Mouse (Mus musculus) c-Kit-positive CD71-positive TER-119-negative erythroid progenitor cells, embryonic 14.5 days (primary cell): ENCODE data around the gene Lrrc32.
A peak's percentile ranks its signal among the peaks of the same experiment; 100 is the strongest.

Experiments
- DNase-seq: peaks from one replicate; pipeline ENCODE4 v3.0.0-alpha.2; 2013; ENCODE audit warnings: low read depth

Lrrc32 gene

DNA sequence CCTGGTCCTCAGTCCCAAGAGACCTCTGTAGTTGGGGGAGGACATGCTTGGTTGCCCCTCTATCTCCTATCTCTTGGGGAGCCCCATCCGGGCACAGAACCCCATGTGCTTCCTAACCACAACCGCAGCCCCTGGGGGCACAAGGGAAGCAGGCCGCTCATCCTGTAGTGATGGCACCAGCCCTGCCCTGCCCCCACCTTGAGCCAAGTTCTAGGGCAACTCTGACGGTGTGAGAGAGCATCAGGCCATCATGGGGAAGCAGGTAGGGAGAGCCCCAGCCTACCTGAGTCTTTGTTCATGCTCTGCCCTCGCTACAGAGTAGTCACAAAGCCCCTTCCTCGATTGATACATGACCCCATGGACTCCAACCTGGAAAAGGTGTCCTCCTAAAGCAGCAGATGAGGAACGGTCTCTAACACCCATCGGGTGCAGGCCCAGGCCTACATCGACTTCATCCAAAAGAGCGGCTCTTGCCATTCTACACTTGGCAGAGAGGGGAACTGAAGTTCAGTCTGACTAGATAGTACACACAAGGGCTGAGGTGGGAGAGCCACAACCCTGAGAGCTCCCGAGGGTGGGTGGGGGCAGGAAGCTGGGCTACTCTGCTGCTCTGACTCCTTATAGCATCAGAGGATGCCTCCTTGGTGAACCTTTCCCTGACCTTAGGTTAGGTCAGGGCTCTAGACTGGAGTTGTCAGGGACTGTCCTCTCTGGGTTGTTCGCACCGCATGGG lies 519 bp upstream of the Lrrc32 start:
- no peak for DNase-seq

DNA sequence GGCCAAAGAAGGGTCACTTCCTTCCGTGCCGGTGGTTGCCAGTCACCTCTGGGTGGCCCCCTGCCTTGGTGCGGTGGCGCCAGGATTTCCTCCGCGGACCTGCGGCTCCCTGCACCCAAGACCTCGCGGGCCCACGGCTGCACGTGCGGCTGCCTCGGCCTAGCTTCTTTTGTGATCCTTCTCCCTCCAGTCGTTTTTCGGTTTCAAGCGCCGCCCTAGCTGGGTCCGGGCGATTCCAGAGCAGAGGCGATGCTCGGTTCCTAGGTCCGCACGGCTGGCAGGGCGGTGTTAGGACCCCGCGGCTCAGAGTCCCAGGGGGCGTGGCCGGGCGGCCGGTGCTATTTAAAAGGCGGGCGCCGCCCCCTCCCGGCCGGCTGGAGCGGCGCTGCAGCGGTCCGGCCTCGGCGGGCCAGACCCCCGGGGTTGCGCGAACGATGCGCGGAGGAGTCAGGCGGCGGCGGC lies 571 bp downstream of the Lrrc32 start:
- peak; percentile 28 for DNase-seq

DNA sequence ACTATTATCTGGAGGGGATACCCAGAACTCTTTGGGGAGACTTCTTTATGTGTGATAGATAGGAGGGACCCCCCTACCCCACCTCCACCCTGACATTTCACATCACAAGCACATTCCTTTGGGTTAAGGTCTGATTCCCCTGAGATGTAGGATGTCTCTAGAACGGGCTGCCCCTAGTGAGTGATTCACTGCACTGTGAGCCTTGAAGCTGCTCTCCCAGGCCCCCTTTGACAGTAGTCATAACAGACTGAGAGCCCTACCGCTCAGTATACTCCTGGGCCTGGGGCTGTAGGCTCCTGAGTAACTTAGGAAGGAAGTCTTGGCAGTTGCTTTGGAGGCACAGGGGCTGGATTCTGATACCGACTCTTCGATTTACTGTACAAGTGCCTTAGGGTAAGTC lies 1.2 kb downstream of the Lrrc32 start:
- no peak for DNase-seq

DNA sequence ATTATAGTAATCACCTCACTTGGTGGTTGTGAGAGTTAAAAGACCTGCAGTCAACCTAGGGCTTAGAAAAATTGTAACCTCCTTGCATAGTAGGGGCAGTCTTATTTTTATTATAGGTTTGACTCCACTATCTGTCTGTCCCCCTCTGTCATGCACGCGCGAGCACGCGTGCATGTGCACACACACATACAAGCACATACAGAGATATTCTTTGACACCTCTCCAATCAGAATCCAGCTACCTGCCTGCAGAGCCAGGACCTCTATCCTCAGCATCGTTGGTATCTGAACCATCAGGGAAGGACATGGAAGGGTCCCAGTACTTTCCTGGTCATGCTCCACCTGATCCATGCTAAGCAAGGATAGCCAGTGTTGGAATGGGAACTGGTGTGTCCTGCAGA lies 1.8 kb downstream of the Lrrc32 start:
- DNase-seq, result no peak

DNA sequence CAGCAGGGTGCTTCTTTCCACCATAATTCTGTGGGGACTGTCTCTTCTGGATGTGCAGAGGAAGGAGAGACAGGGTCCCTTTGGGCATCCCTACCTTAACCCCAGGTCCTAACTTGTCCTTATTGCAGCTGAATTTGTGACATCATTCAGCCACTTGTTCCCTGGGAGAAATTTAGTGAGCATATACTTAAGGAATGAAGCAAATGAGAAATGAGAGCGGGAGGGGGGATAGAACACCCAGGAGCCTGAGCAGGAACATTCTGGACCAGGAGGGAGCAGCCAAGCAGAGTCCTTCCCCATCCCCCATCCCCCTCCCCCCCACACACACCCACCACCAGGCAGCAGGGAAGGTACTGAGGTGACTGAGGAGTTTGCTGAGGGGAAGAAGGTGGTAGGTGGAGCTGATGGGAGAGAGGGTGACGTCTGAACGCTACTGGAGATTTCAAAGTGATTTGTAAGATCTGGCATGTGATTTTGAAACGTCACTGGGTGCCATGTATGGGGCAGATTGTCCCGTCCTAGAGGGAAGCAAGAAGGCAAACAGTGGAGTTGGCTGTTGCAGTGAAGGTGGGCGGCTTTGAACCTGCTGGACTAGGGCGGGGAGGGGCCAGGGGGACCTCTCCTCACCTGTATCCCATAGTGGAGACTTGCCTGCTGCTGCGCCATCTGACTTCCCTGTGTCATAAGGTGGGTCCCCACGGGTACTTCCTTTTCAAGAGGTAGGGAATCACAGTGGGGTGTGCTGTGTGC lies 2.5 kb downstream of the Lrrc32 start:
- DNase-seq, result no peak

DNA sequence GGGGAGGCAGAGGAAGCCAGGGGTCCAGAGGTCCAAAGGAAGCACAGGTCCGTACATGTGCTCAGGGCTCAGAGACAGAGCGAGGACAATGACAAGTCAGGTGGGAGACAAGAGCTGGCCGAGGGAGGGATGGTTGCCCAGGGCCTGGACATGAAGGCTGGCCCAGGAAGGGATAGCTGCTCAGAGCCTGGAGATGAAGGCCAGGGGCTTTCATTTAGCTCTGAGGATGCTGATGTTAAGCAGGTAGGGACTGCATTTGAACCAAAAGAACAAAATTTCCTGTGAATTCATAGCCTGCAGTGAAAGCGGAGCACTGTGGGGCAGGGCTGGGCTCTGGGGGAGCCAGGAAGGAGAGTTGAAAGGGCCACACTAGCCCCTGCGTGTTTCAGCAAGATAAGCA lies 3.2 kb downstream of the Lrrc32 start:
- DNase-seq, result no peak

DNA sequence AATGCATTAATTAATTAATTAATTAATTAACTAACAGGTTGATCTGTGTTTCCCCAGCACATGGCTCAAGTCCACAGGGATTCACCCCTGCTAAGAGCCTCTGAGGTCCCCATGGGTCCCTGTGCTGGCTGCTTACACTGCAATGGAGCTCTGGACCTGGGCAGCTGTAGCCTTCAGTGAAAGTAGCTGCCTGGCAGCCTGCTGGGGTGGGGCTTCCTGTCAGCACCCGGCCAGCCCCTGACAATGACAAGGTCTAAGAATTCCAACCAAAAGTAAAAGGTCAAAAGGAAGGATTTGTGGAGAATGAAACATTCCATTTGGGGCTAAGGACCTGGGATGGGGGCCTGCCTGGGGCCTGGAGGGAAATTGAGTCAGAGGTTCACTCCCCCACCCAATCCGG lies 4.2 kb downstream of the Lrrc32 start:
- DNase-seq, result no peak

DNA sequence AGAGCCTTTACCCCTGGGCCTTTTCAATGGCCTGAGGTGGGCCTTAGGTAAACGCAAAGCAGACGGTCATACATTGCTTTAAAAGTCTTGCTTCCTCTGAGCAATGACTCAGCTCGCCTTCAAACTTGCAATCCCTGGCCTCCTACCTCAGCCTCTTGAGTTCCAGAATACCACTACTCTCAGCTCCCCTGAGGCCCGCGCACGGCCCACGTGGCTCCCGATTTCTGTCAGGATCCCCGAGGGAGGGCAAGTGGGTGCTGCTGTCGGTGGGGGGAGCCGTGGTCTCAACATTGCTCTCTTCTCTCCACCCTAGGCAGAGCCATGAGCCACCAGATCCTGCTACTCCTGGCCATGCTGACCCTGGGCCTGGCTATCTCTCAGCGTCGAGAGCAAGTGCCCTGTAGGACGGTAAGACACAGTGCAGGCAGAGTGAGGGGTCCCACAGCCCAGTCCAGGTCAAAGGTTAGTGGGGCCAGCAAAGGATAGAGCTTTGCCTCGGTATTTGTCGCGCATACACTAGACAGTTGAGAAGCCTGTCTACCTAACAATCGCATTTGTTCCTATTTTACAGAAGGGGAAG lies 4.9 kb downstream of the Lrrc32 start:
- DNase-seq, result no peak

DNA sequence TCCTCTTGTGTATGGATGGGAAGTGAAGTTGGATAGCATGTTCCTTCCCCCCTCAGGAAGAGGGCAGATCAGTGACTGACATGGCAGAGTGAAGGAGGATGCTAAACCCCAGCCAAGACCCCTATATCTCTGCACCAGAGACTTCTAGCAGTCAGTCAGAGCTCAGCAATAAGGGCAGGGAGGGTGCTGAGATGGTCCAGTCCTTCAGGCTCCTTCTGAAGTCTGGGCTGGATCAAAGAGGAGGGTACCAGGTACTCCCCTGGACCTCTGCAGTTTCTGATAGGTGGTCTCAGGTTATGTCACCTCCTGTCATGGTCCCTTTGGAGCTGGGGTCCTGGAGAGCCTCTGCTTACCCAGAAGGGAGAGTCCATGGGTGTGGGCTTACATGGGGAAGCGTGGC lies 6.5 kb downstream of the Lrrc32 start:
- no peak for DNase-seq

DNA sequence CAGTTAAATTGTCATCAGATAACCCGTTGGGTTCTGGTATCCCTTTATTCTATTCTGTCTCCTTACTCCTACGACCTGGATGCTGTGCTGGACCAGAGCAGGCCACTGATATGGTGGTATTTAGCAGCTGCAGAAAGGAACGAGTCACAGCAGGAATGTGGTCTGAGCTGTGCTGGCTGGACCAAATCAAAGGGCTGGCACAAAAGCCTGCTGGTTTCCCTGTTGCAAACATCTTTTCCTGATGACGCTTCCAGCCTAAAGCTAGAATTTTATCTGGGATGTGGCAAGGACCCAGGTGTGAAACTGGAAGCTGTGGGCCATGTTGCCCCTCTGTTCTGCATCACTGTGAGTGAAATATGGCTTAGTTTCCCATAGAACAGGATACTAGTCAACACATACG lies 8.4 kb downstream of the Lrrc32 start:
- no peak for DNase-seq

DNA sequence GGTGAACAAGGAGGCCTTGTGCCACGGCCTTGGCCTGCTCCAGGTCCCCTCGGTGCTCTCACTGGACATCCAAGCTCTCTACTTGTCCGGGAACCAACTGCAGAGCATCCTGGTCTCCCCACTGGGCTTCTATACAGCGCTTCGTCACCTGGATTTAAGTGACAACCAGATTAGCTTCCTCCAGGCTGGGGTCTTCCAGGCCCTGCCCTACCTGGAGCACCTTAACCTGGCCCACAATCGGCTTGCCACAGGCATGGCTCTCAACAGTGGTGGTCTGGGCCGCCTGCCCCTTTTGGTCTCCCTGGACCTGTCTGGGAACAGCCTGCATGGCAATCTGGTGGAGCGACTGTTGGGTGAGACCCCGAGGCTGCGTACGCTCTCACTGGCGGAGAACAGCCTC lies 9.0 kb downstream of the Lrrc32 start:
- DNase-seq, result no peak

DNA sequence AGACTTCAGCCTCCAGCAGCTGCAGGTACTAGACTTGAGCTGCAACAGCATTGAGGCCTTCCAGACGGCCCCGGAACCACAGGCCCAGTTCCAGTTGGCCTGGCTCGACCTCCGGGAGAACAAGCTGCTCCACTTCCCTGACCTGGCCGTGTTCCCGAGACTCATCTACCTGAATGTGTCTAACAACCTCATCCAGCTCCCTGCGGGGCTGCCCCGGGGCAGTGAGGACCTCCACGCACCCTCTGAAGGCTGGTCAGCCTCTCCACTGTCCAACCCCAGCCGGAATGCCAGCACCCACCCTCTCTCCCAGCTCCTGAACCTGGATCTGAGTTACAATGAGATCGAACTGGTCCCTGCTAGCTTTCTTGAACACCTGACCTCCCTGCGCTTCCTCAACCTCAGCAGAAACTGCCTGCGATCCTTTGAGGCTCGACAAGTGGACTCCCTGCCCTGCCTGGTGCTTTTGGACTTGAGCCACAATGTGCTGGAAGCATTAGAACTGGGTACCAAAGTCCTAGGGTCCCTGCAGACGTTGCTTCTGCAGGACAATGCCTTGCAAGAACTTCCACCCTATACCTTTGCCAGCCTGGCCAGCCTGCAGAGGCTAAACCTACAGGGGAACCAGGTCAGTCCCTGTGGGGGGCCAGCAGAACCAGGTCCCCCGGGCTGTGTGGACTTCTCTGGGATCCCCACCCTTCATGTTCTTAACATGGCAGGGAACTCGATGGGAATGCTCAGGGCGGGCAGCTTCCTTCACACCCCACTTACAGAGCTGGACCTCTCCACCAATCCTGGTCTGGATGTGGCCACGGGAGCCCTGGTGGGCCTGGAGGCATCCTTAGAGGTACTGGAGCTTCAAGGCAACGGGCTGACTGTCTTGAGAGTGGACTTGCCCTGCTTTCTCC lies 9.8 kb downstream of the Lrrc32 start:
- no peak for DNase-seq

DNA sequence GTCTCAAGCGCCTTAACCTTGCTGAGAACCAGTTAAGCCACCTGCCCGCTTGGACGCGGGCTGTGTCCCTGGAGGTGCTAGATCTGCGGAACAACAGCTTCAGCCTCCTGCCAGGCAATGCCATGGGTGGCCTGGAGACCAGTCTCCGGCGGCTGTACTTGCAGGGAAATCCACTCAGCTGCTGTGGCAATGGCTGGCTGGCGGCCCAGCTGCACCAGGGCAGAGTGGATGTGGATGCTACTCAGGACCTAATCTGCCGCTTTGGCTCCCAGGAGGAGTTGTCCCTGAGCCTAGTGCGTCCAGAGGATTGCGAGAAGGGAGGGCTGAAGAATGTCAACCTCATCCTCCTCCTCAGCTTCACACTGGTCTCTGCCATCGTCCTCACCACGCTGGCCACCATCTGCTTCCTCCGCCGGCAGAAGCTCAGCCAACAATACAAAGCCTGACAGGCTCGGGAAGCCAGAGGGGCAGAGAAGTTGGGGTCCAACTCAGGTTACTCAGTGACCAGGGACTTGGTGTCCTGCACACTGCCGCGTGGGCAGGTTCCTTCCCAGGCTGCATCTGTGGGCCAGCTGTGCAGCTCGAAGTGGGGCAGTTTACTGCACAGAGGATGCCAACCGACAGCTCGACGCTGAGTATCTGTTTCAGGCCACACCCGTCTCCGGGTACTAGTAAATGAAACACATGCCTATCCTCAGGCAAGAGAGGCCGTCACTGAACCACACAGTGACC lies 10.6 kb downstream of the Lrrc32 start:
- DNase-seq, result no peak

DNA sequence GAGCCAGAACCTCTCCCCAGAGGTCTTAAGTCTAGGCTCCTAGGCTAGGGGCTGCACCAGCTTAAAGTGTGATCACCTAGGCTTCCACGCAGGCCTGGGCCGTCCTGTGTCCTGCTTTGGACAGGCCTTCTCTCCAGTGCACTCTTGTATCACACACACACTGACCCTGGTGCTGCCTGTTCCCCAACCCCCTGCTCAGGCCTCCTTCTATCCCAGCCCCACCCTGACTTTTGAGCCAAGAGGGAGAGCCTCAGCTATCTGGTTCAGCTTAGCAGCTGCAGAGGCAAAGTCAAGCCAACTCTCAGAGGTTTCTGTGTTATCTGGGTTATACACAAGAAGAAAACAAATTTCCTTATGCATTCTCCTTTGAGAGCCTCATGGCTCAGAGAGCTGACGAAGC lies 11.4 kb downstream of the Lrrc32 start:
- DNase-seq, result no peak

DNA sequence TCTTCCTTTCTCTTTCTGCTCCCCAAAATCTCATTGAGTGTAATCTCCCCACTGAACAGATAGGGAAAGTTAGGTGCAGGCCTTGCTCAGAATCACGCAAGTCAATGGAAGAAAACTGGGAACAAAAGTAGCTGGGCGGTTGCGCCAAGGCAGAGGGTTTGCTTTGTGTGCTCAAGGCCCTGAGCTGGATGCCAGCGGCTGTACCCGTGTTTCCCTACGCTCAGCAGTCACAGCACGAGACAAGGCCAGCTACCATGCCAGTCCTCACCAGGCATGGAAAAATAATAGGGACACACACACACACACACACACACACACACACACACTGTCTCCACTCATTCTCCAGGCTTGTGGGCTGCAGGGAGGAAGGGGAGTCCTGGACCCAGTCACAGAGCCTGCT lies 12.0 kb downstream of the Lrrc32 start:
- no peak for DNase-seq

DNA sequence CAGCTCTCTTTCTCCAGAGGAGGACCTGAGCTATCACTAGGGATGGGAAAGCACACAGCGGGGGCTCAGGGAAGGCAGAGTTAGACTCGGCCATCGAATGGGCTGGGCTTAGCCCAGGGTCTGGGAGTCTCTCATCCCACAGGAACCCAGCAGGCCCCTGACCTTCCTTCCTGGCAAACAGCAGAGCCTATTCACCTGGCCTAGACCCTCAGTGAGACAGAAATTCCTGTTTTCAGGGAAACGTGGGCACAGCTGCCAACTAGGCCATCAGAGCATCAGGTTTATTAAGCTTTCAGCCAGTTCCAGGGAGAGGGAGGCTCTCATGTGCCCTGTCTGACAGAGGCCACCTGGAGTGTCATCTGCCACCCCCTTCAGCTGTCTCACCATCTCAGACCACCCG lies 13.8 kb downstream of the Lrrc32 start:
- DNase-seq, result no peak

DNA sequence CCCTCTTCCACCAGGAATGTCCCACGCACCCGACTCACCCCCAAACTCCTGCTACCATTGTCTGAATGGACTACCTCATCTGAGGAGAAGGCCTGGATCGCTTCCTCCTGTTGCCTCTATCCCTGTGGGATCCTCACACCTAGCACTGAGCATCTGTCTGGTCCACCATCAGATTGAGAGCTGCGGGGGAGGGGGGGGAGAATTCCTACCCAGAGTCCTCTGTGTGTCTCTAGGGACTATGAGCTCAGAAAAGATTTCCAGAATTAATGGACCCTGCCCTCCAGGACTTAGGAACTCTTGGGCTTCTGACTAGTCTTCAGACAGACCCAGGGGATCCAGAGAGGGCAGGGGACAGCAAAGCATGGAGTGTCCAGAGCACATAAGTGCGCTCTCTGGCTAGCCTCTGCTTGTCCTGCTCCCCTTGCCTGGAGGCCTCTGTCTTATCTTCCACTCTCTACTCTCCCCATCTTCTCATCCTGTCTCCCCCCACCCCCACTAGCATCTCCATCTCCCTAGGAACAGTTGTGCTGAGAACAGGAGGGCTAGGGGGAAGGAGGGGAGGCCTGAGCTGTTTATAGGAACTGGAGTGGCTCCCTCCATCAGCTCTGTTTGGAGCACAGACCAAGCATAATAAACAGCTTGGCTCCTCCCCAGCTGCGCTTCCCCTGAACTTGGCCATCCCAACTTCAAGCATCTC lies 15.0 kb downstream of the Lrrc32 start:
- DNase-seq, result no peak

DNA sequence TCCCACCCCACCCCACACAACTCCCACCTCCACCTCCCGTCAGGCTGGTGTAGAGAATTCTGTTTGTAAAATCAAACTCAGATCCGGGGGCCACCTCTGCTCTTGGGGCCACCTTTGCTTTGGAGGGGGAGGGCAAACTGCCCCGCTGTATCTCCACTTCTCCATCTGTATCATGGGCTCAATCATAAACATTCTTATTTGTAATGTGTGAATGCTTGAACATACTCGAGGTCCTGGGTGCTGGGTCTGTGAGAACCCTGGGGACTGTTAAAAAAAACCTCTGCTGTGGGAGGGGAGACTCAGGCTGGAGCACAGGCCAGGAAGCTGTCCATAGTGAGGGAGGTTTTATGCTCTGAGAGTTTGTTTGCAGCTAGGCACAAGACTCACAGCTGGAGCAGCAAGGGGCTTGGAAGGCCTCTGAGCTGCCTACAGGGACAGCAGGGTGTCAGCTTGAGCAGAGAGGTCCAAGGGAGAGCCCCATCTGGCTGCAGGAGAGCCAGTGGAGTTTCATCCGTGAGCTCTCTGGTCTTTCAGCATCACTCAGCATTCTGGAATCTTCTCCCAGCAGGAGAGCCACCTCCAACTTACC lies 15.7 kb downstream of the Lrrc32 start:
- DNase-seq, result no peak

DNA sequence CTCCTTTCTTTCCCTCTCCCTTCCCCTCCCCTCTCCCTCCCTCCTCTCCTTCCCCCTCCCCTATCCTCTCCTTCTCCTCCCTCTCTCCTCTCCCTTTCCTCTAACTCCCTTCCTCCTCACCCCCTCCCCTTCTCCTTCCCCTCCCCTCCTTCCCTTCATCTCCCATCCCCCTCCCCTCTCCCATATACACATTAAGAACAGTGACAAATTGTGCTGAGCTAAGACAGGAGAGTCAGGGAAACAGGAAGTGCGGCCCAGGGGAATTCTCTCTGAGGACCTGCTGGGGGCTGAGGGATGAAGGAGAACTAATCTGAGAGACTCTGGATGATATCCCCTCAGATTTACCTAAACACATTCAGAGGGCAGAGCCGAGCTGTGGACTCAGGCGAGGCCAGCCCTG lies 16.6 kb downstream of the Lrrc32 start:
- DNase-seq, result no peak
